Mouse (Mus musculus) brain, adult 10 weeks (tissue): ENCODE measurements around the gene Zfp961. TPM values are rescaled to one million over a fixed set of nuclear protein-coding genes. Genes with fewer than 3 reads are reported as not detected.

ENCODE experiments used
- polyA plus RNA-seq: library from polyadenylated mRNA; stranded (reverse); fragments of 350-450 nt; fragmentation: Illumina TruSeq; extraction: RNeasy Lipid Tissue Mini Kit (QIAGEN cat#74804); gene quantifications from one replicate; pipeline ENCODE4 v1.2.3, GENCODE M21; 2015; ENCODE audit warnings: low read depth, low replicate concordance

Zfp961 gene
- 15.6 TPM for polyA plus RNA-seq

DNA sequence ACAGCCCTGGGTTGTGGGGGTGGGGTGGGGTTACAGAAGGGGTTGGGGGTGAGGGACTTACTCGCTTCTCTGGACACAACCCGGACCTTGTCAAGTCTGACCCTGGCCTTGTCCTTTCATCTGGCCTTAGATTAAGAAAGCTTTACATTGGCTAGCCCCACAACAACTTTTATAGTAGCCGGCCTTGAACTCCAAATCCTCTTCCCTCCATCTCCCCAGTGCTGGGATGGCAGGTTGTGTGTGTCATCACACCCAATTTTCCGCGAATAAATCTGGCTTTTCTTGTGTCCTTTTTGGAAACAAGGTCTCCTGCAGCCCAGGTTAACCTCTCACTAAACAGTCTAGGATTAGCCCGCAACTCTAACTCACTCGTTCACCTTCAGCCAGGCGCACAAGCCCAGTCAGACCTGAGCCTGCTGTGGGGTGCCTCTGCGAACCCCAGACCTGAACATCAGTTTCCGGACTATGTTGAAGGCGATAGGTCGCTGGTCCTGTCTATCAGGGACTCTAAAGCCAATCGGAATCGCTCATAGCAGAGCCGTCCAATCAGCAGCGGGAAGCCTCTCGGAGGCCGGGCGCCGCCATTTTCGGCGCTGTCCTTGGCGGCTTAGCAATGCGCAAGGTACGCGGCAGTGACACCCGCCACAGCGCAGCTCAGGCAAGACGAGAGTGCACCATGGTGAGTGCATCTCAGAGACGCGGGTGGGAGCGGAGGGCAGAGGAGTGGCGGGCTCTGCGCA is at the start of gene Zfp961:
Zfp961 (plus strand) TSS at position 557 of the 740 bp plus-strand sequence.

DNA sequence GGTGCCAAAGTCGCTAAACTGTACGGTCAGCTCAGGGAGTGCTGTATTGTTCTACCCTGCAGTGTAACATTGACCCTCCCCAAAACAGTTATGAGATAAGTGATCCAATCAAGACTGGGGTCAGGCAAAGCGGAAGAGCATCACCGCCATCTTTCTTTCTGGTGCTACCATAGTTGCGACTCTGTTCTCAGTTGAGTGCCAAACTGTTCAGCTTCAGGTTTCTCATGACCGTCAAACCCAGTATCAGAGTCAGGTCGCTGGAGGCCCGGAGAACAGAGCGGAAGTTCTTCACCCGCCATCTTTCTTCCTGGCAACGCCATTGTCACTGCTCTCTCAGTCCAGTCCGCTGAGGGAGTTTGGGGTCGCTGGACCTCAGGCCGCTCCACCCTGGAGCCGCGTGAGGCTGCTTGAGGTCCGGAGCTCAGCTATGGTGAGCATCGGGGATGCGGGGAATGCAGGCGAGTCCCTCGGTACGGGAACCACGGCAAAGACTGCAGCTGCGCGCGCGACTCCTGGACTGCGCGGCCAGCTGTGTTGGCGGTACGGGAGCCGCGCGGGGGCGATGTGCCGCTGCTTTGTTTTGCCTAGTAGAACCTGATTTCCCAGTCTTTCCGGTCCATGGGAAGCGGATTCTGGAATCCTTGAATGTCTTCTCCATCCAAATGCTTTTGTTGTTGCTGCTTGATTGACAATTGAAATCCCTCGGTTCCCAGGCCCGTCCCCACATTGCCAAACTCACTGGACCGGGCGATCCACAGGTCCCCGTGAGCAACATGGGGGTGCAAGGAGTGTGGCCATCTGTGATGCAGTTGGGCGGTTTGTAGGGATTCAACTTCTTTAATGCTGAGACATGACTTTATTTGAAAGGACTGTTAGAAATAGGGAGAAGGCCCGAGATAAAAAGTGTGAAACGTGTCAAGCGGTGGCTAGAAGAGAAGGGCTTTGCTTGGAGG is 42.3 kb upstream of the Zfp961 start, which contains the start of the genes Zfp882 and Zfp617:
Zfp882 (plus strand) TSS at position 300 of the 953 bp plus-strand sequence.
Zfp617 (plus strand) TSS at position 327 of the 953 bp plus-strand sequence.

DNA sequence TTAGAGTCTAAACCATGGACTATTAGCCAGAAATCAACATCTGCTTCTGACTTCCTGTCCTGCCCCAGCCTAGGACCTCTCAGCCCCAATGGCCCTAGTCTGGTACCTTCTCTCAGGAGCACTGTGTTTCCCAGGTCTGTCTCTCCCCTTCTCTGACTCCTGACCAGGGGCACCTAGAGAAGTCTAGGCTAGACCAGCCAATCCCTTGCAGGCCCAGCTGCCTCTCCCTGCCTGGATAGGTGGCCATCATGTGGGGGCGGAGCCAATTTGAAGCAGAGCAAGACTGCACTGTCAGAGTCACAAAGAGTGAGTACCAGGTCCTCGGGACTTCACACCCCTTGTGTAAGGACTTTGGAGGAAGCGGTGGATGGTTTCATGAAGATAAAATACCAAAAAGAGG is 58.6 kb downstream of the Zfp961 start, which contains the start of gene Cyp4f18:
Cyp4f18 (minus strand) TSS at position 154 of the 400 bp plus-strand sequence.

DNA sequence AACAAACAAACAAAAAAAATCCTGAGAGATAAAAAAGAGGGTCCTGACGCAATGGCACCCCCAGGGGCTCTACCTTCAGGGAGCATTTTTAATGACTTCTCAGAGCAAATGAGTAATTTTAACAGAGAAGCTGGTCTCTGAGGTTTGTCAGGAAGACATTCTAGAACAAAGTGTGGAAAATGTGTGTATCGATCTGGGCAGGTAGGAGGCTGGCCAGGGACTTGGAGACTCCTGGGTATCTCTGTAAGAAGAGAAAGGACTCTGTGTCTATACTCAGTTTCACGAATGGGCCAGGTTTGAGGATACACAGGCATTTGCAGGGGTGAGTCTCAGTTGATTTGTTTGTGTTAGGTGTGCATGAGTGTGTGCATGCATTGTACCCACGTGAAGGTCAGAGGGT is 90.1 kb downstream of the Zfp961 start, which contains the start of gene Olfr372:
Olfr372 (plus strand) TSS at position 301 of the 400 bp plus-strand sequence.

Other genes starting within 250 kb of the Zfp961 start
- 0.88 TPM for gene B3gnt3, start 249.2 kb upstream of the Zfp961 start, polyA plus RNA-seq
- gene Fcho1, start 225.3 kb upstream of the Zfp961 start, polyA plus RNA-seq, result 83.6 TPM
- gene Zfp709, start 69.0 kb upstream of the Zfp961 start, polyA plus RNA-seq, result 6.1 TPM
- gene Zfp882, start 42.4 kb upstream of the Zfp961 start, polyA plus RNA-seq, result 8.8 TPM
- 43.0 TPM for gene Zfp617, start 42.4 kb upstream of the Zfp961 start, polyA plus RNA-seq
- gene Cyp4f18, start 58.6 kb downstream of the Zfp961 start, polyA plus RNA-seq, result not detected
- not detected for gene Olfr372, start 90.2 kb downstream of the Zfp961 start, polyA plus RNA-seq
- gene Olfr373, start 132.1 kb downstream of the Zfp961 start, polyA plus RNA-seq, result not detected
- not detected for gene Olfr374, start 156.0 kb downstream of the Zfp961 start, polyA plus RNA-seq
- gene Tpm4, start 183.9 kb downstream of the Zfp961 start, polyA plus RNA-seq, result 41.8 TPM
- 52.3 TPM for gene Rab8a, start 210.2 kb downstream of the Zfp961 start, polyA plus RNA-seq
- not detected for gene Hsh2d, start 238.6 kb downstream of the Zfp961 start, polyA plus RNA-seq